Comparison of ENCODE assay signal across 11 mouse cellular contexts in the genomic region with DNA sequence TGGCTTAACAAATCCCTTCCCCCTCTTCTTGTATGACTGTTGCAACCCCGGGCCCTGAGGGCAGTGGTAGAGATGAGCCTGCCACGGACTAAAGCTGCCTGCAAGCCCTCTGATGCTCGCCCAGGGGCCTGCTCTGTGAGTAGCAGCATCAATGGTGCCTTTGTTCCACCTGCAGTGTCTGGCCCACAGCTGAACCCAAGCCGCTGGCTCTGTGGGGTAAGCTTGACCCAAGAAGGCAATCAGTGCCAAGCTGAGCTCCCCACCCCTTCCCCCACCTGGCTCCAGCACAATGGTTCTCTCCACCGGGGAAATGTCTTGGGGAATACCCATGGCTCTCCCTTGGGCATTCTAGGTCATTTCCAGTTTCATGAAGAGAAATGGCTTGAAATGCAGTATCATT.
DNase-seq lines count a peak whose midpoint lies in the region; ATAC-seq lines count a peak whose summit lies in the region.
"Had no signal": no experiment of that assay in that cellular context is flagged by ENCODE, and none has a peak within 500 bp of the region (broad histone marks: within the 10 kb centered on the region; RNA-seq: fewer than 3 reads in every experiment).

No protein-coding gene starts in this region.

- no peak for DNase-seq in hindbrain, embryonic 11.5 days (ENCODE audit: low spot score)
- DNase-seq in neural tube, embryonic 11.5 days (ENCODE audit: low spot score), result peak; percentile 18
- DNase-seq in embryo, embryonic 10.5 days (ENCODE audit: low spot score), result peak; percentile 33
- peak; percentile 46 for DNase-seq in limb, embryonic 11.5 days (ENCODE audit: low spot score)
- no peak for DNase-seq in c-Kit-positive CD71-positive TER-119-positive erythroid progenitor cells, embryonic 14.5 days (ENCODE audit: low spot score)
- DNase-seq: gastrocnemius, adult 2 months; heart, postnatal 4 days had no signal

- no peaks in the 10 kb centered on the region for H3K9me3 ChIP-seq in hindbrain, embryonic 12.5 days (replicated peaks)
- no peaks in the 10 kb centered on the region for H3K9me3 ChIP-seq in hindbrain, embryonic 11.5 days (ENCODE audit: control insufficient read depth, low read length)
- H3K9me3 ChIP-seq in neural tube, embryonic 11.5 days (ENCODE audit: control insufficient read depth, low read length), result no peaks in the 10 kb centered on the region
- H3K9me3 ChIP-seq in neural tube, embryonic 15.5 days (replicated peaks), result no peaks in the 10 kb centered on the region
- H3K9me3 ChIP-seq in limb, embryonic 11.5 days (ENCODE audit: control insufficient read depth, low read length), result no peaks in the 10 kb centered on the region
- H3K9me3 ChIP-seq: lung, embryonic 15.5 days had no signal

- no peaks in the 10 kb centered on the region; the same call in 1 of the 2 replicates for H3K4me1 ChIP-seq in hindbrain, embryonic 12.5 days
- no peaks in the 10 kb centered on the region for H3K4me1 ChIP-seq in hindbrain, embryonic 11.5 days (replicated peaks; ENCODE audit: control insufficient read depth, insufficient read depth, low read length)
- no peaks in the 10 kb centered on the region for H3K4me1 ChIP-seq in neural tube, embryonic 11.5 days (ENCODE audit: control insufficient read depth, insufficient read depth, low read length)
- peaks cover 4% of the 10 kb centered on the region; the same call in 1 of the 2 replicates for H3K4me1 ChIP-seq in neural tube, embryonic 15.5 days
- H3K4me1 ChIP-seq in limb, embryonic 11.5 days (ENCODE audit: control insufficient read depth, insufficient read depth, low read length), result no peaks in the 10 kb centered on the region

- no peak overlapping the region for H3K9ac ChIP-seq in hindbrain, embryonic 12.5 days
- H3K9ac ChIP-seq in hindbrain, embryonic 11.5 days (ENCODE audit: low read depth, low read length), result no peak overlapping the region
- H3K9ac ChIP-seq in neural tube, embryonic 11.5 days (ENCODE audit: low read length), result no peak overlapping the region
- no peak overlapping the region for H3K9ac ChIP-seq in neural tube, embryonic 15.5 days (replicated peaks)
- H3K9ac ChIP-seq in limb, embryonic 11.5 days (ENCODE audit: low read length), result no peak overlapping the region
- H3K9ac ChIP-seq: lung, embryonic 15.5 days had no signal

- H3K27me3 ChIP-seq in hindbrain, embryonic 12.5 days, result no peaks in the 10 kb centered on the region
- no peaks in the 10 kb centered on the region for H3K27me3 ChIP-seq in hindbrain, embryonic 11.5 days (ENCODE audit: control insufficient read depth, insufficient read depth, low read length)
- no peaks in the 10 kb centered on the region for H3K27me3 ChIP-seq in neural tube, embryonic 11.5 days (ENCODE audit: control insufficient read depth, insufficient read depth, low read length)
- H3K27me3 ChIP-seq in neural tube, embryonic 15.5 days (replicated peaks), result no peaks in the 10 kb centered on the region
- no peaks in the 10 kb centered on the region for H3K27me3 ChIP-seq in limb, embryonic 11.5 days (ENCODE audit: control insufficient read depth, insufficient read depth, low read length)
- H3K27me3 ChIP-seq: lung, embryonic 15.5 days had no signal

- 55% methylated on average over 5 of the region's 5 CpGs for WGBS in hindbrain, embryonic 12.5 days
- 53% methylated on average over 5 of the region's 5 CpGs for WGBS in hindbrain, embryonic 11.5 days
- whole genome bisulfite sequencing in neural tube, embryonic 11.5 days, result 53% methylated on average over 5 of the region's 5 CpGs
- WGBS in neural tube, embryonic 15.5 days, result 47% methylated on average over 5 of the region's 5 CpGs
- 63% methylated on average over 5 of the region's 5 CpGs for WGBS in limb, embryonic 11.5 days

- H3K4me2 ChIP-seq in hindbrain, embryonic 12.5 days (replicated peaks), result no peak overlapping the region
- H3K4me2 ChIP-seq in hindbrain, embryonic 11.5 days (replicated peaks; ENCODE audit: low read depth, low read length), result no peak overlapping the region
- no peak overlapping the region for H3K4me2 ChIP-seq in neural tube, embryonic 11.5 days (ENCODE audit: low read depth)
- H3K4me2 ChIP-seq in neural tube, embryonic 15.5 days, result no peak overlapping the region
- H3K4me2 ChIP-seq in limb, embryonic 11.5 days (ENCODE audit: low read depth, severe bottlenecking), result no peak overlapping the region
- H3K4me2 ChIP-seq: lung, embryonic 15.5 days had no signal

- no peak overlapping the region for H3K4me3 ChIP-seq in hindbrain, embryonic 12.5 days
- H3K4me3 ChIP-seq in hindbrain, embryonic 11.5 days (ENCODE audit: low read depth, low read length), result no peak overlapping the region
- no peak overlapping the region for H3K4me3 ChIP-seq in neural tube, embryonic 11.5 days (ENCODE audit: low read depth, low read length)
- no peak overlapping the region for H3K4me3 ChIP-seq in neural tube, embryonic 15.5 days (replicated peaks)
- H3K4me3 ChIP-seq in limb, embryonic 11.5 days (ENCODE audit: low read depth, low read length), result no peak overlapping the region
- H3K4me3 ChIP-seq: gastrocnemius, adult 2 months; lung, embryonic 15.5 days had no signal

- no peaks in the 10 kb centered on the region for H3K36me3 ChIP-seq in hindbrain, embryonic 12.5 days
- no peaks in the 10 kb centered on the region for H3K36me3 ChIP-seq in hindbrain, embryonic 11.5 days (ENCODE audit: control insufficient read depth, insufficient read depth, low read length)
- H3K36me3 ChIP-seq in neural tube, embryonic 11.5 days (ENCODE audit: control insufficient read depth, insufficient read depth, low read length), result no peaks in the 10 kb centered on the region
- H3K36me3 ChIP-seq in neural tube, embryonic 15.5 days, result no peaks in the 10 kb centered on the region
- H3K36me3 ChIP-seq in limb, embryonic 11.5 days (ENCODE audit: control insufficient read depth, insufficient read depth, low read length), result no peaks in the 10 kb centered on the region
- H3K36me3 ChIP-seq: G1E; lung, embryonic 15.5 days had no signal

- peak; percentile 29; the same call in 1 of the 2 replicates for ATAC-seq in hindbrain, embryonic 12.5 days (ENCODE audit: low FRiP score)
- ATAC-seq in hindbrain, embryonic 11.5 days (ENCODE audit: low FRiP score), result no peak
- no peak for ATAC-seq in neural tube, embryonic 11.5 days (ENCODE audit: insufficient read depth, low FRiP score, low TSS enrichment)
- no peak for ATAC-seq in neural tube, embryonic 15.5 days (ENCODE audit: low FRiP score)
- no peak for ATAC-seq in limb, embryonic 11.5 days (ENCODE audit: insufficient number of reproducible peaks, low FRiP score, low TSS enrichment, low read depth)

- H3K27ac ChIP-seq in hindbrain, embryonic 12.5 days, result no peak overlapping the region
- no peak overlapping the region for H3K27ac ChIP-seq in hindbrain, embryonic 11.5 days (ENCODE audit: low read depth, low read length)
- no peak overlapping the region for H3K27ac ChIP-seq in neural tube, embryonic 11.5 days (ENCODE audit: low read depth, low read length)
- no peak overlapping the region for H3K27ac ChIP-seq in neural tube, embryonic 15.5 days (replicated peaks)
- no peak overlapping the region for H3K27ac ChIP-seq in limb, embryonic 11.5 days (replicated peaks; ENCODE audit: low read depth, low read length)
- H3K27ac ChIP-seq: gastrocnemius, adult 2 months; lung, embryonic 15.5 days had no signal

Comparison
In these comparisons a context has a peak if more than half of its experiments do, and no peak if none do; other contexts are left out.
1. DNase-seq: peak in neural tube, embryonic 11.5 days (single experiment), embryo, embryonic 10.5 days (single experiment) and limb, embryonic 11.5 days (single experiment); none in hindbrain, embryonic 11.5 days (single experiment) and c-Kit-positive CD71-positive TER-119-positive erythroid progenitor cells, embryonic 14.5 days (single experiment).